Mouse (Mus musculus): Measurements from ENCODE around the gene Fbxl15.

GRCm38 (mm10) chr19:46286926-46287325, 41.1 kb upstream of the Fbxl15 start:
- TF ChIP-seq POLR2A (IDR thresholded peaks at IDR 0.05; ENCODE audit: extremely low read depth, insufficient read depth, low read length) = no peak
- no peak for TF ChIP-seq CTCF (IDR thresholded peaks at IDR 0.05; ENCODE audit: extremely low read depth, insufficient read depth, low read length)

Measured in cortical plate, adult 2 months (tissue).